Mouse (Mus musculus): Measurements from ENCODE around the gene Daxx. TPM values are rescaled to one million over a fixed set of nuclear protein-coding genes. Genes with fewer than 3 reads are reported as not detected.

Gene Daxx
- polyA plus RNA-seq, 1 experiment: 35.9 TPM

DNA sequence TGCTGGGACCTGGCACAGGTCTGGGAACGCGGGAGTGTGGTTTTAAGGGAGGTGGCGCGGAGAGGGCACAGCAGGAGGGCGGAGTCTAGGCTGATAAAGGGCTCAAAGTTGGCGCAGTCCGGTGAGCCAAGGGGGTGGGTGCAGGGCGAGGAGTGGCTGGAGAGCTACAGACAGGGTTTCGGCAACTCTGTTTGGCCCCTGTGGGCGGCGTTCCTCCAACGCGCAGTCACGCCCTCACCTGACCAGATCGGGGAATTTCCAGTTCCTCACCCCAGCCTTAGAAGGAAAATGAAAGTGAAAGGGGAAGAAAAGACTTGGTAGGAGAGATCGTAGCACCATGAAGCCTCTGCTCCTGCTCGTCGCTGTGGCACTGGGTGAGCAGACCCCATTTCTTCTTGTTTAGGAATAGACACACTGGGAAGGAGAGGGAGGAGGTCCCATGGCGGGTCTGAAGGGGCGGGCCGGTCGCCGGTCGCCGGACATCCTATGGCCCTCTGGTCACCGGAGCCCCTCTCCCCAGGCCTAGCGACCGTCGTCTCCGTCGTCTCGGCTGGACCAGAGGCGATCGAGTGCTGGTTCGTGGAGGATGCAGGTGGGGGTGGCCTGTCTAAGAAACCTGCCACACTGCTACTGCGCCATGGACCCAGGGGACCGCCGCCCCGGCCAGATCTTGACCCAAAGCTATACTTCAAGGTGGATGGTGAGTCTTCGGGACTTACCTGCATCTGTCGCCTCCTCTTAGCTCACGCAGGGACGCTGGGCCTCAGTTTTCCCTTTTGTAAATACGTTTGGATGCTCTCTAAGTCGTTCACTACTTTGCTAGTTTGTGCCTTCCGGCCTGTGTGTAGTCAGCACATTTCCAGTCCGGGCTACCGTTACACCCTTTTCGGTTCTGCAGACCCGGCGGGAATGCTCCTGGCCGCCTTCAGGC, 10.4 kb downstream of the Daxx start:
- Histone ChIP-seq H3K4me3 (replicated peaks; ENCODE audit: extremely low read depth, low read depth, low read length) (peak overlapping the region; percentile 94), H3K4me1 (ENCODE audit: control insufficient read depth, insufficient read depth, low read length) (peaks cover 12% of the 10 kb centered on the region)
- DNase-seq: peak; percentile 87
- peak; percentile 80; the same call in 1 of the 2 replicates for TF ChIP-seq POLR2A (IDR thresholded peaks at IDR 0.05; ENCODE audit: borderline replicate concordance, extremely low read depth, low read depth, low read length)
- peak; percentile 14; the same call in 1 of the 2 replicates for TF ChIP-seq CTCF (IDR thresholded peaks at IDR 0.05; ENCODE audit: insufficient read depth, low read length)
- WGBS: under 1% methylated on average over 52 of the region's 52 CpGs

DNA sequence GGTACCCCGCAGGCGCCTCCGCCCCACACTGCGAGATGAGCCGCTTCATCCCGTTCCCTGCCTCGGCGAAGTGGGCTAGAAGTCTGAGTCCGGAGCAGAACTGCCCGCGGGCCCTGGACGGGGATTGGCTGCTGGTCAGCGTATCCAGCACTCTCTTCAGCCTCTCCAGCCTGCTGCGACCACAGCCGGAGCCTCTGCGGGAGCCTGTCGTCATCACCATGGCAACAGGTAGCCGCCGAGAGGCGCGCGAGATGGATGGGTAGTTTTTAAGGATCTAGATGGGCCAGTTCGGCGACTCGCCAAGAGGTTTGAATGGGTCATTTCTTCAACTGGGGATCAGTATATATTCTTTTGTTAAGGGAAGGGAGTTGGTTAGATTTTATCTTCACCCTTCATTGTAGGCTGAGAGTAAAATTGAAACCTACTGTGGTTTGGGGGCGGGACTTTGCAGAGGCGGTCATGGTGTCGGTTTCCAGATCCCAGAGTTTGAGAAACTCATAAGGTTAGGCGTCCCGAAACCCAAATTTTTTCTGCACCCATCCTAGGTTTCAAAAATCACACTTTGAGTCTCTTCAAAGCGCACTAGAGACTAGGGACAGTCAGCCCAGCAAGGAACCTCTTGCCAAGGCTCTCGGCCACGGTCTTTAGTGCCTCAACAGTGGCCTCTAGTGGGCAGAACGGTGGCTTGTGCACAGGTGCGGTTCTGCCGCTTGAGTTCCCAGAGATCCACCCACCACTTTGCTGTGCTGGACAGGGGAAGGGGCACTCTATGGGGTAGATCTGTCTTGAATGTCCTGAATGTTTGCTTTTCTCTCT, 11.3 kb downstream of the Daxx start:
- H3K4me3 ChIP-seq (replicated peaks; ENCODE audit: extremely low read depth, low read depth, low read length): peak overlapping the region; percentile 94
- DNase-seq: peak; percentile 87
- WGBS: under 1% methylated on average over 36 of the region's 36 CpGs

DNA sequence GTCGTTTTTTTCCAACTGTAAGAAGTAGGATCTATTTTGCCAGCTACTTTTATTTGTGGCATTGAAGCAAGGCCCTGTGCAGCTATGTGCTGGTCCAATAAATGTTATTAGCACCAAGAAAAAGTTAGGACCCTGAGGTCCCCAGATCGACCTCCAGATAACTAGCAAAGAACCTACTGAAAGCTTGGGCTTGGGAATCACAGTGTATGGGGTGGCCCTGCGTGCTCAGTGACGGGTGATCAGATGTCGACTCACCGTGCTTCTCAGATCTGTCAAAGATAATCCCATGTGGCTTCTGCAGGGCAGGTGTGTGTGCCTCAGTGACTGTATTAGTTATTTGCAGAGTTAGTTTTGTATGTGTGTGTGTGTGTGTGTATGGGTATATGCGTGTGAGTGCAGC, 12.1 kb downstream of the Daxx start:
- WGBS: 87% methylated on average over 7 of the region's 7 CpGs
- no peak for TF ChIP-seq POLR2A (IDR thresholded peaks at IDR 0.05; ENCODE audit: borderline replicate concordance, extremely low read depth, low read depth, low read length)
- no peak for TF ChIP-seq CTCF (IDR thresholded peaks at IDR 0.05; ENCODE audit: insufficient read depth, low read length)
- Histone ChIP-seq H3K4me1 (ENCODE audit: control insufficient read depth, insufficient read depth, low read length) (peaks cover 12% of the 10 kb centered on the region), H3K4me3 (replicated peaks; ENCODE audit: extremely low read depth, low read depth, low read length) (no peak overlapping the region)
- DNase-seq: no peak

More for the DNA sequence above, 11.3 kb downstream of the Daxx start:
- no peak for TF ChIP-seq POLR2A (IDR thresholded peaks at IDR 0.05; ENCODE audit: borderline replicate concordance, extremely low read depth, low read depth, low read length)
- peak; percentile 87 for TF ChIP-seq CTCF (IDR thresholded peaks at IDR 0.05; ENCODE audit: insufficient read depth, low read length)
- H3K4me1 ChIP-seq (ENCODE audit: control insufficient read depth, insufficient read depth, low read length): peaks cover 12% of the 10 kb centered on the region

DNA sequence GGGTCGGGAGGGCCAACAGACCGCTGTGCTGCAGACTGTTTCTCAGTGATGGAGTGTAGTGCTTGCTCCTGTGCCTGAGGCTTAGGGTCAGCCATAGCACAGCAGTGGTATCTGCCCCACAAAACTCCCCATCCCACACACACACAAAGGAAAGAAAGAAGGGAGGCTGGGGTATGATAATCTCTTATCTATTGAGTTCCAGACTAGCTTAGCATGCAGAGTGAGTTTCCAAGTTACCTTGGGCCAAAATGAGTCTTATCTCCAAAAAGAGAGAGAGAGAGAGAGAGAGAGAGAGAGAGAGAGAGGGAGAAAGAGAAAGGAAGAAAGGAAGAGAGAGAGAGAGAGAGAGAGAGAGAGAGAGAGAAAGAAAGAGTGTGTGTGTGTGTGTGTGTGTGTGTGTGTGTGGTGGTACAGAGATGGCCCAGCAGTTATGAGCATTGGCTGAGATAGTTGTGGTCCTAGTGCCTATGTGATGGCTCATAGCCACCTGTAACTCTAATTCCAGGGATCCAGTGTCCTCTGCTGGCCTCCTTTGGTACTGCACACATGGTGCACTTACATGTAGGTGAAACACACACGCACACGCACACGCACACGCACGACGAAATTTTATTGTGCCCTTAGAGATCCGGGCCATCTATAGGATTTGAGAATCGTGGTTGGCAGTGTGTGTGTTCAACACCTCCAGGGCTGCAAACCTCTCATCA, 15.5 kb downstream of the Daxx start:
- peak; percentile 49 for TF ChIP-seq CTCF (IDR thresholded peaks at IDR 0.05; ENCODE audit: insufficient read depth, low read length)
- no peak for TF ChIP-seq POLR2A (IDR thresholded peaks at IDR 0.05; ENCODE audit: borderline replicate concordance, extremely low read depth, low read depth, low read length)
- DNase-seq: no peak
- no peak overlapping the region for H3K4me3 ChIP-seq (replicated peaks; ENCODE audit: extremely low read depth, low read depth, low read length)
- H3K4me1 ChIP-seq (ENCODE audit: control insufficient read depth, insufficient read depth, low read length): peaks cover 7% of the 10 kb centered on the region
- WGBS: 92% methylated on average over 10 of the region's 10 CpGs

DNA sequence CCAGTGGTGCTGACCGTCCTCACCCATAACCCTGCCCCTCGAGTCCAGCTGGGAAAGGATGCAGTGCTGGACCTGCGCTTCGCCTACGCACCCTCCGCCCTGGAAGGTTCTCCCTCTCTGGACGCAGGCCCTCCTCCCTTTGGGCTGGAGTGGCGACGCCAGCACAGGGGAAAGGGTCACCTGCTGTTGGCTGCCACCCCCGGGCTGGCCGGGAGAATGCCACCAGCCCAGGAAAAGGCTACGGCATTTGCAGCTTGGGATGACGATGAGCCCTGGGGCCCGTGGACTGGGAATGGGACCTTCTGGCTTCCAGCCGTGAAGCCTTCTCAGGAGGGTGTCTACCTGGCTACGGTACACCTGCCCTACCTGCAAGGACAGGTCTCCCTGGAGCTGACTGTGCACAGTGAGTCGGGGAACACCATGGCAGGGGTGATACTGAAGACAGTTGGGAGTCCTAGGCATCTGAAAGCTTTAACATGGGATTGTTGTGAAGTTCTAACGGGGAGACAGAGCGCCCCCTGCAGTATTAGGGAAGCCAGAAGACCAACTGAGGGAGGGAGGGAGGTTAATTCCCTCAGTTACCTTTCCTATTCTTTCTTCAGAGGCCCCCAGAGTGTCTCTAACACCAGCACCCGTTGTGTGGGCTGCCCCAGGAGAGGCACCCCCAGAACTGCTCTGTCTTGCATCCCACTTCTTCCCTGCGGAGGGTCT, 16.3 kb downstream of the Daxx start:
- H3K4me3 ChIP-seq (replicated peaks; ENCODE audit: extremely low read depth, low read depth, low read length): no peak overlapping the region
- peaks cover 7% of the 10 kb centered on the region for H3K4me1 ChIP-seq (ENCODE audit: control insufficient read depth, insufficient read depth, low read length)
- no peak for TF ChIP-seq POLR2A (IDR thresholded peaks at IDR 0.05; ENCODE audit: borderline replicate concordance, extremely low read depth, low read depth, low read length)
- 87% methylated on average over 21 of the region's 21 CpGs for WGBS
- DNase-seq: no peak

DNA sequence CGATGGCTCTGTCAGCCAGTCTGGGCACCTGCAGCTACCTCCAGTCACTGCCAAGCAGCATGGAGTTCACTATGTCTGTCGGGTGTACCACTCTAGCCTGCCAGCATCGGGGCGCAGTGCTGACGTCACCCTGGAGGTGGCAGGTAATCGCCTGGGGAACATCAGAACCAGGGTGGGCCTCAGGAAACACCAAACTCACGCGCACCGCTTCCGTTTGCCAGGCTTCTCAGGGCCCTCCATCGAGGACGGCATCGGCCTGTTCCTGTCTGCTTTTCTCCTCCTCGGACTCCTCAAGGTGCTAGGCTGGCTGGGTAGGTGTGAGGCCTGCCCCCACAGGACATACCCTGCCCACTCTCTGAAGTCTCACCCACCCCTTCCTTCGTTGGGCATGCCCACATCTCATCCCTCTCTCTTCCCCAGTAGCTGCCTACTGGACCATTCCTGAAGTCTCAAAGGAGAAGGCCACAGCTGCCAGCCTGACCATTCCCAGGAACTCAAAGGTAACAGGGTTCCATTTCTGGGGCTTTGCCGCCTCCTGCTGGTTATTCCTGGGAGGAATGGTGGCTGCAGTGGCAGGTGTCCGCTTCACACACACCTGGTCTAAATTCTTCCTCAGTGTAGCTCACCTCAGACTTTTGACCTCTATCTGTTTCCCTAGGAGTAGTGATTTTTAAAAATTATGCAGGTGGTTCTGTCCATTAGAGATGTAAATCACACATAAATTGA, 17.2 kb downstream of the Daxx start:
- Histone ChIP-seq H3K4me3 (replicated peaks; ENCODE audit: extremely low read depth, low read depth, low read length) (no peak overlapping the region), H3K4me1 (ENCODE audit: control insufficient read depth, insufficient read depth, low read length) (peaks cover 1% of the 10 kb centered on the region)
- TF ChIP-seq CTCF (IDR thresholded peaks at IDR 0.05; ENCODE audit: insufficient read depth, low read length) (peak; percentile 36; the same call in 1 of the 2 replicates), POLR2A (IDR thresholded peaks at IDR 0.05; ENCODE audit: borderline replicate concordance, extremely low read depth, low read depth, low read length) (no peak; the same call in 1 of the 2 replicates)
- 75% methylated on average over 17 of the region's 17 CpGs for WGBS
- DNase-seq: no peak

DNA sequence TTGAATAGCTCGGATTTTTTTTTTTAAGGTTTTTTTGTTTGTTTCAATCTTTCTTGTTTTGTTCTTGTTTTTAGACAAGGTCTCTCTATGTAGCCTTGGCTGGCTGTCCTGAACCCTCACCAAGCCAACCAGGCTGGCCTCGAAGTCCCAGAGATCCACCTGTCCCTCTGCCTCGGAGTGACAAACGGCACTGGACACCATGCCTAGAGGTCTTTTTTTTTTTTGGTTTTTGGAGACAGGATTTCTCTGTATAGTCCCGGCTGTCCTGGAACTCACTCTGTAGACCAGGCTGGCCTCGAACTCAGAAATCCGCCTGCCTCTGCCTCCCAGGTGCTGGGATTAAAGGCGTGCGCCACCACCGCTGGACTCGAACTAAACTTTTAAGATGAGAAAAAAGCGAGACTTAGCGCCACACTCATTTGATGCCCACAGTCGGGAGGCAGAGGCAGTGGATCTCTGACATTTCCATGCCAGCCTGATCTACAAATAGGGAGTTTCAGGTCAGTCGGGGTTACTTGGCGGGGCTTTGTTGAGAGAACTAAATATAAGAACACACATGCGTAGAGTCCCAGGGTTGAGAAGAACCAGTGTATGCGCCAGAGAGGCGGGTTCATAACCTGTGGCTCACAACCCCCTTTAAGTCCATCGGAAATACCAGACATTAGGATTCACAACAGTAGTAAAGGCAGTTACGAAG, 19.2 kb downstream of the Daxx start:
- no peak for TF ChIP-seq CTCF (IDR thresholded peaks at IDR 0.05; ENCODE audit: insufficient read depth, low read length)
- TF ChIP-seq POLR2A (IDR thresholded peaks at IDR 0.05; ENCODE audit: borderline replicate concordance, extremely low read depth, low read depth, low read length): no peak
- Histone ChIP-seq H3K4me1 (ENCODE audit: control insufficient read depth, insufficient read depth, low read length) (no peaks in the 10 kb centered on the region), H3K4me3 (replicated peaks; ENCODE audit: extremely low read depth, low read depth, low read length) (no peak overlapping the region)
- no peak for DNase-seq
- 60% methylated on average over 21 of the region's 21 CpGs for WGBS
